Mouse (Mus musculus): ENCODE measurements around the gene Trmt13.

GRCm38 (mm10) chr3:116551362-116551761, 63.0 kb downstream of the Trmt13 start:
- TF ChIP-seq CTCF (IDR thresholded peaks at IDR 0.05; ENCODE audit: extremely low read depth, insufficient read depth, low read length) (no peak), POLR2A (IDR thresholded peaks at IDR 0.05; ENCODE audit: extremely low read depth, insufficient read depth, low read length) (no peak)
